Mouse (Mus musculus): ENCODE data around the gene Rarg.

DNA sequence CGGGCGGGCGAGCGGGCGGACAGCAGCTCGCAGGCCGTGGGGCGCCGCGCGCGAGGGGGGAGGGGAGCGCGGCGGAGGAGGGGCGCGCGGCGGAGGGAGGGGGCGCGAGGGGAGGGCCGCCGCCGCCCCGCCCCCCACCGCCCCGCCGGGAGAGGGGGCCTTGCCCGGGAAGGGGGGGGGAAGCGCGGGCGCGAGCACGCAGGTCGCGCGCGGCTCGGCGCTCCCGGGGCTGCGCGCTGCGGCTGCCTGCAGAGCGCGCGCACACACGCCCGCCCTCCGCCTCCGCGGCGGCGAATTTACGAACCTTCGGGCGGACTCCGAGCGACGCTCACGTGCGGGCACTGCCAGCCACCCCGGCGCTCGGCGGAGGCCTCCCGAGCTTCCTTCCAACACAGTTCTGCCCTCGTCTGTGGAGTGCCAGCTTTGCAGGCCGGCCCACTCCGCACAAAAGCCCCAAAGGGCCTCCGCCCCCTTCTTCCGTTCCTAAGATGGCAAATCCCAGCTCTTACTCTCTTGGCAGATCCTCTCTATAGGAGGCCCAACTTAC lies 53.4 kb downstream of the Rarg start:
- TF ChIP-seq CTCF (IDR thresholded peaks at IDR 0.05; ENCODE audit: borderline replicate concordance, control insufficient read depth, extremely low read depth, insufficient read depth, low read length, poor library complexity) (0 out of 2 replicates have a peak, but pooled peaks have one; percentile 25), POLR2A (IDR thresholded peaks at IDR 0.05; ENCODE audit: control insufficient read depth, extremely low read depth, insufficient read depth, low read length, poor library complexity) (no peak)
